Mouse (Mus musculus) urinary bladder, postnatal 14 days (tissue): Measurements from ENCODE around the gene Arl8b.
"Not testable (repeated sequence)": the region's sequence is repeated elsewhere in the genome, so short reads cannot be mapped to it uniquely, and the experiment has no call there.

Source experiments
- DNase-seq: peaks from one replicate; pipeline ENCODE4 v3.0.0; 2021; ENCODE audit warnings: low spot score

The Arl8b gene

DNA sequence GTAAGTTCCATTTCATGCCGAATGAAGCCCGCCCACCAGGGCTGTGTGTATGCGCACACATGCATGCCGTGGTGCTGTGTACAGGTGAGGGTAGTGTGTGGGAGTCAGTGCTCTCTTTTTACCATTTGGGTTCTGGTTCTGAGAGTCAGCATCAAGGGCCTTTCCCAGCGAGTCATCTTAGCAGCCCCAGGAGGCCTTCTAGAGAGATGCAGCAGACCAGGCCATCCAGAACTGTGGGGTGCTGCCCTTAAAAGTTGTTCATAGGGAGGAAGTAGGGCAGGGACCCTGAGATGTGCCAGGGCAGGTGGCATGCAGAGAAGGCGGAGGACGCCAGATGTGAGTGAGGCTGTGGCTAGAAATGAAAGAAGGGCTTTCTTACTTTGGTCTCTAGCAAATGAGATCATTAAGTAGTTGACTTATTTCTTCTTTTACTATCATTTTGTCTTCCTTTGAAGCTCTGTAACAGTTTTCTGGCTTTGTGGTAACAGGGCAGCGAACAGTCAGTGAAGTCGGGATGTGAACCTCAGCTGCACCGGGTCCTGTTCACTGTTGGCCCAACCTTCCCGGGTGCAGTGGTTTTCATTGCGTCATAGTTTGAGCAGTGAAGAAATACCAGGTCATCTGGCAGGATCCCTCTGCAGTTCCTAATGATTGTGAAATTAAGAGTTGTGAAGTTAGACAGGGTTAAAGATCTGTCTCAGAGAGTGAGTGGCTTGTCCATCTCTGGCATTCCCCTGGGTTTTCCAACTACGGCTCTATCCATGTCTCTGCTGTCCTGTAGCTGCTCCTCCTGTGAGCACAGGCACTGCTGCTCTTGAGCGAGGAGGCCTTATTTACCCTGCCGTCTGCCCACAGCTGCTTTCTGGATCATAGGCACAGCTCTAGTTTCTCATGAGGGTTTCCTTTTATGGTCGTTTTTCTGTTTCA, 53.1 kb downstream of the Arl8b start:
- DNase-seq, result no peak

DNA sequence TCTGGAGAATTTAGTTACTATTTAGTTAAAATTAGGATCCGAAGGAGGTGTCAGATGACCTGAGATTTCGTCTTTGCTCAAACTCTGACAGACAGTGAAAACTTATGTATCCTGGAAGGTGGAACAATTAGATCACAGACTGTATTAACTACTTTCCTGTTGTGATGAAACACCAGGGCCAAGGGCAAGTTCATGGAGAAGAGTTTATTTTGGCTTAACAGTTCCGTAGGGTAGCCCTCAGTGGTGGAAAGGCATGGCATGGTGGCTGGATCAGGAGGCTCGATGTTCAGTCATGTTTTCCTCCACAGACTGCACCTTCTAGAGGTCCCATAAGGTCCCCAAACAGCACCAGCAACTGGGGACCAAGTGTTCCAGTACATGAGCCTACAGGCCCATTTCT, 54.2 kb downstream of the Arl8b start:
- DNase-seq, result no peak

DNA sequence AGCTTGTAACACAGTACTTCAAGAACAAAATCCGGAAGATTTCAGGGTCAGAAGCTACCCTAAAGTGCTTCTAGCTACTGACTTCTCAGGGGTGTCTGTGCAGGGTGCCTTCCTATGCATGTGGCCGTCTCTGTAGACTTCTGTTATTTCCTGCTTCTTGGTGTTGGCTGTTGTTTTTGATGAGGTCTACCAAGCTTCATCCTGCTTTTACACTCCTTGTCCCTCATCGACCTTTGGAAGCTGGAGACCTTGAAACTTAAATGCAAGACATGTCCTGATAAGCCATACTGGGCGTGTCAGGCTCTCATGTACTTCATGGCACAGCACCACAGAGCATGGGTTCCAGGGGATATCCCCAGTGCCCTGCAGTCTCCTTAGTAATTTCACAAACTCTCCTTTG, 55.1 kb downstream of the Arl8b start:
- no peak for DNase-seq

DNA sequence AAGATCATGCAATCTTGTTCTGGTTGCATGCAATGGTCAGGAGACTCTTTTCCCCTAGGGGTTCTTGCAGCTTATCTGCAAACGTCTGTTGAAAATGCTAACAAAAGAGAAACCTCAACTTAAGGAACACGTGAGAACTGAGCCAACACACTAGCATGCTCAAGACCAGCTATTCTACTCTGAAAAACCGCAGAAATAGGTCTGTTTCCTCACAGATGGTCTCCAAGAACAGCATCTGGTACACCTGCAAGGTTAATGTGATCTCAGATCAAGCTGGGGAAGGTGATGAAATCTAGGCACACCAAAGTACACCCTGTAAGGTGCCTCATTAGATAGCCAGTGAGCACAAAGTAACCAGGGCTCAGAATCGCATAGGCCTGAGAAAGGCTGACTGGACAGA, 56.5 kb downstream of the Arl8b start:
- no peak for DNase-seq

DNA sequence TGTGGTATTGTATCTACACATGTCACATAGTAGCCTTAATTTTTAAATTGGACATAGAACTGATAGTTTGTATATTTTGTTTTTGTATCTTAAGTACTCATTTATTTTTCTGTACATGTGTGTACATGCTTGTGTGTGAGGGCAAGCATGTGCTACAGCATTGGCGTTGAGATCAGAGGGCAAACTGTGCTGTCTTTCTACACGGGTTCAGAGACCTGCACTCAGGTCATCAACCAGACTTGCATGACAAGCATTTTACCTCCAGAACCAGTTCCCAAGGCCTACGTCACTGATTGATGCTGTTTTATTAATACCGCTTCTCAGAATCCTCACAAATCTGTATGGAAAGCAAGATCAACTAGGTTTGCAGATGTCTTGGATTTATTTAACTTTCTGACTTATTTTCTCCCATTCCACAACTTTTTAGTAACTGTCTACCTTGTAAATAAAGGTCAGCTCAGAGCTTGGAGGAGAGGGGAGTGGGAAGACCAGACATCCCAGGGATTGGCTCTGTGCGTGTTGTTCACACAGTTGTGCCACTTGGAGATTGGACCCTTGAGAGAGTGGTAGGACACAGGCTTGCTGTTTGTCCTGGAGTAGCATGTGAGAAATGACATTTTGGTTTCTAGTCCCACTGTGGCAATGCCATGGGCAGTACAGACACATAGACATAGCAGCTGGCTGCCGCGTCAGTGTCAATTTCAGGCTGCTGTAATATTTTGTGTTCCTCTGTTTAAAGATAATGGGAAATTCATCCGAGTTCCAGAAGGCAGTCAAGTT, 58.2 kb downstream of the Arl8b start:
- no peak for DNase-seq

DNA sequence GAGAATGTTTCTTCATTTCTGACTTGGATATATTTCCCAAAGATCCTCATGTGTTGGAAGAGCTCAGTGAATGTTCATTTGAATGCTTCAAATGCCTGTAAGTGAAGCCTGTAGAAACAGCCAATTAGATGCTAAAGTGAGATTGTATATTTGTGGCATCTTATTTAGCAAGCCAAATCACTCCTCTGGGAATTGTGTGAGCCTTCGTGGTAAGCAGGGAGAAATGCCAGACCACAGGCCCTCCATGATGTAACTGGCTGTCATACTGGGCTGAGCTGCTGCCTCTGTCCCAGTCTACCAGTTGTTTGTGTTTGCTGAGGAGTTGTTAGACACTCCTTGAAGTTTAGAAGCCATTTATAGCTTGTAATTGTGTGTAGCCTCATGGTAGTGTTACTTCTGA, 60.8 kb downstream of the Arl8b start:
- no peak for DNase-seq

DNA sequence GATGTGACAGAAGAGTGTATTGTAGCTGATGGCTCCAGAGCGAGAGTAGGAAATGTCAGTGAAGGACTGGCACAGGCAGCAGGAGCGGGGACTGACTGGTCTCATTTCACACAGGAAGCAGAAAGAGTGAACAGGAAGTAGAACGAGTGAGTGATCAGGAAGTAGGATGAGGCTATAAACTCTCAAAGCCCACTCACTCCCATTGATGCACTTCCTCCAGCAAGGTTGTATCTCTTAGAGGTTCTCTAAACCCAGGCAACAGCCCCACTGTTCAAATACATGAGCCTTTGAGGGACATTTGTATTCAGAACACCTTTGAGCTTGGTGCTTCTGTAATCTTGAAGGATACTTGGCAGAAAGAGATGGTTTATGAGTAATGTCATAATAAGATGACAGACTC, 61.2 kb downstream of the Arl8b start:
- no peak for DNase-seq

DNA sequence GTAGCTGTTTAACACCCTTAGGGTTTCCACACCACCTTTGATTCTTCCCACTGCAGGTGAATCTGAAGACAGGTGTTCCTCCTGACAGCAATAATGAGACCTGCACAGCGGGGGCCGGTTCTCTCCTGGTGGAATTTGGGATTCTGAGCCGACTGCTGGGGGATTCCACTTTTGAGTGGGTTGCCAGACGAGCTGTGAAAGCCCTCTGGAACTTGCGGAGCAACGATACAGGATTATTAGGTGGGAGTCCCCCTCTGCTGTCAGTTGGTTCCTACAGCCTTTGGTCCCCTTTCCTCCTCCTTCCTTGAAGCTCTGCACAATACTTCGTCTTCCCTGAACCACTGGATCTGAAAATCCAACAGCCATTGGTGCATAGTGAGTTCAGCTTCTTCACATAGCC, 61.9 kb downstream of the Arl8b start:
- no peak for DNase-seq

DNA sequence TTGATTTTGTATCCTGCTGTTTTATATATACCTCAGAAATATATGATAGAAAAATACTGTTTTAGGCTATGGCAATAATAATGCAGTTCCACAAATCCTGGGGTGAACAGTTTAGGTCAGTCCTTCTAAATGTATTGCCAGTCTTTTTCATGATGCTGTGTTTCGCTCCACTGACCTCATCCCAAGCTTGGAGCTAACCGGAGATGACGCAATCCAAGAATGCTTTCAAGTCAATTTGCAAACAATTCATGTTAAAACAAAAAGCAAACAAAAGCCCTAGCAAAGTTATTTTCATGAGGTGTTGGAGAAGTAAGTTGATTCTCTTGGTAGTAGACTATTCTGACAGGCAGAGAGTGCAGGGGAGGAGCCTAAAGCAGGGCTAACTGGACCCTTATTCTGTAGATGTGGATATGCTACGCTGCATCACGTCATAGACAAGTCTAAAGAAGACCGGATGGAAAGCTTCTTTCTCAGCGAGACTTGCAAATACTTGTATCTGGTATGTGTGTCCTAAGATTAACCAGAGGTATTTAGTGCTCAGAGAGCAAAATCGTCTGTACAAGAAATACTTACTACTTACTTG, 69.3 kb downstream of the Arl8b start:
- no peak for DNase-seq

DNA sequence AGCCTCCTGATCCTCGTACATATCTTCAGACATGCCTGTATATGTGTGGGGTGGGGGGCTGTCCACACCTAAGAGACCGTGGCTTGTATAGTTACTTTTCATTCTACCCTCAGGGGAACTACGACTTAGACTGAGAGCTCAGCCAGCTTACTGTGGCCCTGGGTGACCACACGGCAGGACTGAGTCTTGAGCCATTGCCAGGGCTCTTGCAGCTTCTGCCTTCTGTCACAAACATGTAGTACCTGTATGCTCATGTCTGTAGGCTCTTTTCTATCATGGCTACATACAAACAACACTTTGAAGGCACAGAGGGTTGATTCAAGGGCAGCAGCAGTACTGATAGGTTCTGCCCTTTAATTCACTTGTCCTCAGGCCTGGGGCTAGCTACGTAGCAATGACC, 70.1 kb downstream of the Arl8b start:
- DNase-seq, result no peak

DNA sequence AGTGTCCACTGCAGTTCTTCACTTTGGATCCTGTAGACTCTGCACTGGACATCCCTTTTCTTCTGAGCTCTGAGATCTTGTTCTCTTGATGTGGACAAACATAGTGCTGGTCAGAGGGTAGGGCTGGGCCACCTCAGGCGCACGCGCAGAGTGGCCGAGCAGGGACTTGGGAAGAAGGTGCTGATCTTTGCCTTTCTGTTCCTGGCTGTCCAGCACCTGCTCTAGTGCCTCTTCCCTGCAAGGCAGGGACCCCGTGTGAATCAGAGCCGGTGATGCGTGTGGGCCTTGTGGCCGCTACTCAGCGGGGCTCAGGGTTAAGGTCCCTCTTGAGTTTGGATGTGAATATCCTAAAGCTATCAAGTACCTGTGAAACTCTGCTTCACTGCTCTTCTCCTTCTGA, 75.7 kb downstream of the Arl8b start:
- no peak for DNase-seq

DNA sequence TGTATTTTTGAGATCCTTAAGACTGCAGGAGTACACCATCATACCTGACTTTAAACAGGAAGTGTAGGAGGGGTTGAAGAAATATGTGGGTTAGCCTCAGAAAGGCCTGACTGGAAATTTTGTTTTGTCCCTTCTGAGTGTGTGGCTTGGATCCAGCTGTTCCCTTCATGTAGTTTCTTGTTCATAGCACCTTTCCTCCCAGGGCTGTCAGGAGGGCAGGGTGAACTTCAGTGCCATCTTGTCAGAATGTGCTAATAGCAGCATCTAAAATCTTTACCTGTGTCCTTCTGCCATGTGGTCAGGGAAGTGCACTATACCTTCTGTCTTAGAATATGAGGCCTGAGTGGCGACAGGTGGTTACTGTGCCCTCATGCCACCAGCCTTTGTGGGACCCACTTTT, 78.3 kb downstream of the Arl8b start:
- DNase-seq, result no peak

DNA sequence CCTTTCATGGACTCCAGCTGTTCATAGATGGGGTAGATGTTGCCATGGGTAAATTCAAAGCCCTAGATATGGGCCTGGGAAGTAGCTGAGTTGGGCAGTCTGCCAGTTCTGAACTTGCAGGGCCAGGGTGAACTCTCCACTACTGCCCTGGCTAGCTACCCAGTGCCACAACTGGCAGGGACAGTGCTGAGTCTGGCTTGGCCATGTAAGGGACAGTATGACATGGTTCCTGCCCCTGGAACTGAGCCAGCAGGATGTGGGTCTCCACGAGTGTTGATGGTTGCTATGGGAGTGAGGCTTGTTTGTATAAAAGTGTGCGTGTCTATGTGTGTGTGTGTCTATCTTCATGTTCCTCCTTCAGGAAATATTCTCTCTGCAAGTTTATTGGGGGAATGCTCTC, 79.6 kb downstream of the Arl8b start:
- DNase-seq, result peak; percentile 50

DNA sequence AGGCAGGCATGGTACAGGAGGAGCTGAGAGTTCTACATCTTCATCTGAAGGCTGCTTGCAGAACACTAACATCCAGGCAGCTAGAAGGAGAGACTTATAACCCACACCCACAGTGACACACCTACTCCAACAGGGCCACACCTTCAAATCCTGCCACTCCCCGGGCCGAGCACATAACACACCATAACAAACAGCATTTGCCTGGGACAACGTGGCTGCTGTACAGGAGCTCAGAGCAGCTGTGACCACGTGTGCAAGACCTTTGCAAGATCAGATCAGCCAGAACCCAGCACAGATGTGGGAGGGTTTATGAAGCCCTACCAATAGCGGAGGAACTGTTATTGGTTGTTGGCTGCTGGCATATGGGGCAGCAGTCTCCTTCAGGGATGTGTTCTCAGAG, 83.4 kb downstream of the Arl8b start:
- DNase-seq, result no peak

DNA sequence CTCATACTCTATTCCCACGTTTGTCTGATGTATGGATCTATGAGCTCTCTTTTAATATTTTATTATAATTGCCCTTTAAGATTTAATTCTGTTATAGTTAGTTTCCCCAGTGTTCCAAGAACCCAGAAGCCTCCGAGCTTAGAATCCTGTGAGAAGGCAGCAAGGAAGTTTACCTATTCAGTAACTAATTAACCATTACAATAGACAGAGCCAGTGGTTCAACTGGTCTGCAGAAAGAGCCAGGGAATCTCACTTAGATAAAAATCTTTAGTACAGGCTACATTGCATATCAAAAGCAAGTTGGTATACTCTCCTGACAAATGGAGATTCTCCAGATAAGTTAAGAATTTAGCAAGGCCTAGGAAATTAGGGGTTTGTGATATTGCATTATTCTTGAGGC, 86.1 kb downstream of the Arl8b start:
- not testable (repeated sequence) for DNase-seq

DNA sequence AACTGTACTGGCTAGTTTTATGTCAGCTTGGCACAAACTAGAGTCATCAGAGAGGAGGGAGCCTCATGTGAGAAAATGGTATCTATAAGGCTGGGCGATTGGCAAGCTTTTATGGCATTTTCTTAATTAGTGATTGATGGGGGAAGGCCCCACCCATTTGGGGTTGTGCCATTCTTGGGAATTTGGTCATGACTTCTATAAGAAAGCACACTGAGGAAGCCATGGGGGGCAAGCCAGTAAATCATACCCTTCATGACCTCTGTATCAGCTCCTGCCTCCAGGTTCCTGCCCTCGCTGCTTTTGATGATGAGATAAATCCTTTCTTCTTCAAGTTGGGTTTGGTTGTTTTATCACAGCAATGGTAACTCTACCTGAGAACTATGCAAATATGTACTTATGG, 87.5 kb downstream of the Arl8b start:
- no peak for DNase-seq

DNA sequence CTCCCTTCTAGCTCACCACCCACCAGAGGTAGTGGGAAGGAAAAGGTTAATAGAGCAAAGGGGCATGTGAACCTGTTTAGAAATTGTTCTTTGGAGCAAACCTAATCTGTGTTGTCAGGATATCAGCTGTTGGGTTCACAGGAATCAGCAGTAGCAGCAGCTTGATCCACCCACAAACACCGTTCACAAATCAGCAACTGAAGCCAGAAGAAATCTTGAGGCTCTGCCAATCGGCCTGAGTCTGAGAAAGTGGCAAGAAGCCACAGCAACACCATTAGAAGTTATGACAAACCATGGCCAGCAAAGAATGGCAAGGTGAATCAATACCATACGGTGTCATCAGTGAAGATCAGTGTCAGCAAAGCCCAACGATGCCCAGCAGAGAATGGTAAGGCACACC, 88.4 kb downstream of the Arl8b start:
- DNase-seq, result no peak
